Mouse (Mus musculus) gastrocnemius, postnatal 36 days (tissue): ENCODE measurements at regions not wholly inside any gene's neighbourhood (a gene's known extent, or its start where the extent isn't known, plus 50 kb on each side); places are given as distances from the start of the nearest gene placed in this dataset.

Experiments used
- DNase-seq, 2 experiments: peaks; one replicate each; pipeline ENCODE4 v3.0.0; 2022
- intact Hi-C: fragments of 180-260 bp; cut with DNase I; formaldehyde crosslinking; loops from one replicate; pipeline ENCODE4 v1.15.1; 2025

DNA sequence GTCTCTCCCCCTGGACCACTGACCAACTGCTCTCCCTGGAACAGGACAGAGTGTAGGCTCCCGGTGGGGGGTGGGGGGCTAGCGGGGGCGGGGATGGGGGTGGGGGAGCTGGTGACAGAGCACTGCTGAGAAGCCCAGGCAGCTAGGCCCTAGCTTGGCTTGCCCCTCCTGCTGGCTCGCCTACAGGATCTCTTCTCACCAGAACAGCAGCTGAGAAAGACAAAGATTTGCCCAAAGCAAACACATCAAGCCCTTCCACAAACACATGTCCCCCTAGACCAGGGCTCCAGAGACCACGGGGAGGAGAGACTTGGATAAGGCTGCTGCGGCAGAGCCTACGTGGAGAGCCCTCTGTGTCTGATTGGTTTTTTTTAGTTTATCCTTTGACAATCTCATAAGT lies 100.8 kb downstream of the 1700001O22Rik start:
- intact Hi-C loops = no loop called here
- no peak for DNase-seq

DNA sequence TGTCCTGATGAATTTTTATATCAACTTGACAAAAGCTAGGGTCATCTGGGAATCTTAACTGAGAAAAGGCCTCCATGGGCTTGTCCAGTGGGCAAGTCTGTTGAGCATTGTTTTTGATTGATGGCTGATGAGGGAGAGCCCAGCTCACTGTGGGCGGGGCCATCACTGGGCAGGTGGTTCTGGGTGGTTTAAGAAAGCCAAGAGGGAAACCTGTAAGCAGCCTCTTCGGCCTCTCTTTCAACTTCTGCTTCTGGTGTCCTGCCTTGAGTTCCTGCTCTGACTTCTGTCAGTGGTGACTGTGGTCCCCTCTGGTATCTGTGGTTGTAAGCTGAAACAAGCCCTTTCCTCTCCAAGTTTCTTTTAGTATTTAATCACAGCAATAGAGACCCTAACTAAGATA lies 102.6 kb downstream of the 1700001O22Rik start:
- intact Hi-C loops = no loop called here

DNA sequence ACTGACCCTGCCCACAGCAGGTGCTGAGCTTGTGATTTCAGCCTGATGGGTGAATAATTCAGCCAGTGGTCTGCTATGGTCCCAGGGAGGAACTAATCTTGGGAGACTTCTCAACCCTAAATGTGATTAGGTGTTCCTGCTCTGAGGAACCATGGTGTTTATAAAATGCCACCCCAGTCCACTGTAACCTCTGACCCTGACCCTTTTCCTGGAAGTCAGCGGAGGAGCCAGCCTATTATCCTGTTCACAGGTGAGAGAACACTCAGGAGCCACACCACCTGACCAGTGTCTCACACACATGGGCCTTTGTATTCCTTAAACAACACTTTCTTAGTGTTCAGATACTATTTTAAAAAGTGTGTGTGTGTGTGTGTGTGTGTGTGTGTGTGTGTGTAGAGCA lies 103.0 kb downstream of the 1700001O22Rik start:
- intact Hi-C loops = no loop called here
- DNase-seq = no peak

More for the DNA sequence above, 102.6 kb downstream of the 1700001O22Rik start:
- no peak for DNase-seq

DNA sequence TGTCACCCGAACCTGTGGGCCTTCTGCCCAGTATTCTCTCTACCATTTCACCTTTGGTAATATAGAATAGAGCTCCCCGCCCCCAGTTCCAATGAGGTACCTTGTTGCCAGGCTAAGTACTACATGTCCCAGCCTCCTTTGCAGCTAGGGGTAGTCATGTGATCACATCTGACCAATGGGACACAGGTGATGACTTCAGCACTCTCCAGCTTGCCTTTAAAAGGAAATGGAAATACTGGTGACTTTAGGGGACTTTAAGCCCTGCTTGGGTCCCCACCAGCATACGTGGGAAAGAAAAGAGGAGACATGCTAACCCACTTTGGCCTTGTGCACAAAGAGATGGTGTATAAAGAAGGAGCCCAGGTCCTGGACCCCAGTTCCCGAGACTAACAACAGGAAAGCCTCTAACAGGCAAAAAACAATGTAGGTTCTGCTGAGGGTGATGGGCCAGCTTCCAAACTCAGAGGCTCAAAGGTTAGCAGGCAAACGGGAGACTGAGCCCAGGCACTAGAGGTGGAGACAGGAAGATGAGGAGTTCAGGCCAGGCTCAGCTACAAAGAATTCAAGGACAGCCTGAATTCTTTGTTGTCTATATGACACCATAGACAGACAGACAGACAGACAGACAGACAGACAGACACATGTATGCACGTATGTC lies 103.5 kb downstream of the 1700001O22Rik start:
- intact Hi-C loops = no loop called here
- peak in 1 of 2 experiments; percentile 65 for DNase-seq

DNA sequence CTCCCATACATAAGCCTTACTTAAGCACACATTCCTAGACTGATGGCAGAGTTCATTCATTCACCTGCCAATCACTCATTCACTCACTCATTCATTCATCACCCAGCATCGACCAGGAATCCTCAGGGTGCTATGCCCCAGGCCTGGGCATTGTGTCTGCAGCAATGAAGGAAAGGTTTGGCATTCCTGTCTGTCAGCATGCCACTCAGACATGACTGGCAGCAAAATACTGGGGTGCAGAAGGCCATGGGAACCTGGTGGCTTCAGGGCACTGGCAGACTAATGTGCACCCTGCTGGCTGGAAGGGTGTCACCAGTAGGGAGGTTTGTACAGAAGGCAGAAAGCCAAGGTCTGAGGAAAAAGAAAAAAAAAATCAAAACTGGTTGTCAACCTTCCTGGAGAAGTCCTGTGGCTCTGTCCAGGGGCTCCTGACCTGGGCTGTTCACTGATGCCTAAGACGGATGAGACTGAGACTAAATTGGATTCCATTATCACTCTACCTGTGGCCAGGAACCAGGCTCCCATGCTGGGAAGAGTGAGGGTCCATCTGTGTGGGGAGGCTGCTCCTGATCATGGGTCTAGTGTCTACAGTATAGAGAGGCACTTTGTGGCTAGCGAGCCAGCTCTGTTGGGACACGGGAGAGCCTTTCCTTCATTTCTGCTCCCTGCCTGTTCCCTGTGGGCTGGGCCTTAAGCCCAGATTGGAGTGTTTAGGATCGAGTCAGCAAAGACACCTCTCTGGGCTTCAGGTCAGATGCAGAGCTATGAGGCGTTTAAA lies 104.1 kb downstream of the Cstad start:
- intact Hi-C loops = no loop called here
- DNase-seq = no peak

DNA sequence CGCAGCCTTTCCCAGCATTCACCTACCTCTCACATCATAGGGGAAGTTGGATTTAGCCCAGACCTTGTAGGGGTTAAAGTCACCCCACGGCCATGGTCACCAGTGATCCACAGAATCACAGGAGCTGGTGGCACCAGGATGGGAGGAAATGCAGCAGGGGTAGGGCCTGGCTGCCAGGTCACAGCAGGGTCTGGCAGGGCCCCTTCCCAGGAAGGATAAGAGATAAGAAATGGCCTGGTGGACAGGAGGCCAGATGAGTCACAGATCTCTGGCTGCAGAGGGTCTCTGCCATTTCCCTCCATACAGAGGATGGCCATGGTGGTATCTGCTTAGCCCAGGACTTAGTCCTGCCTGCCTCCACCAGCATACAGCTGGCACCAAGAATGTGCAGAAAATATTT lies 103.0 kb downstream of the Cstad start:
- no peak for DNase-seq
- intact Hi-C loops = no loop called here

DNA sequence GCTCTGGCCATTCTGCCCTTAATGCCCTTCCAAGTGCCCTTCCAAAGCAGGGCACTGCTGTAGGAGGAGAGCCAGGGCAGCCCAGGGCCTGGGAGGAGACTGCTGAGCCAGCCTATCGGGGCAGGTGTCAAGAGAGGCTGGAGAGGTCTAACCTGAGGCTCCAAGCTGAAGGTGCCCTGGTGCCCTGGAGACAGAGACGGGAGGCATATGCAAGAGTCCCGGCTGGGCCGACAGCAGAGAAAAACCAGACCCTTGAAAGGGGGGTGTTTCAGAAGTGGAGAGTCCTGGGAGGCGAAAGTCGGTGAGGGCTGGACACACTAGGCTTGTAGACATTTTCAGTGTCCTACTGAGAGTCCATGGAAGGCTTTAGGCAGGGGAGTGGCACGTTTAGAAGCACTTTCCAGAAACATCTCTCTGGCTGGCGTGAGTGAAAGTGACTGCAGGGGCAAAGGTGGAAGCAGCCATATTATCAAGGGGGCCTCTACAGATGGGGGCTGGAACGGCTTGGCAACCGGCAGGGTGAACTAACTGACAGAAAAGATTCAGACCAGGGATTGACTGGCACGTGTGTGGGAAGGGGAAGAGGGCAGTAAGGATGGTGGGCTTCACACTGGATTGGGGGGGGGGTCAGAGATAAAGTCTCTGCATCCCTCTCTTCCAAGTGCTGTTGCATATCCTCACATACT lies 101.1 kb downstream of the Cstad start:
- intact Hi-C loops = no loop called here
- no peak for DNase-seq

DNA sequence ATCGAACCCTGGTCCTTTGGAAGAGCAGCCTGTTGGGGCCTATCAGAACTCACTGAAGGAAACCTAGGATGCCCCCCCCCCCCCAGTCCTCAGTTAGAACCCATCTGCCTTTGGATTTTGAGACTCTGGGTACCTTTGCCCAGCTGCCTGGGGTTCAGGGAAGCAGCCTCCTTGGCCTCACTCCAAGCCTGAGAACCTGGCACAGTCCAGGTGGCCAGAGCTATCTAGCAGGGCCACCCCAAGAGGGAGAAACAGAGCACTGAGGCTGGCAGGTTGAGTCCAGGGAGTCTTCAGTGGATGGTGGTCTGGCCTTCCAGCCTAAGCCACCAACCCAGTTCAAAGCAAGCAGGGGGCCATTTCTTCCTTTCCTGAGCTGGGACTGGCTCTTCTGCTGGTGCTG lies 100.2 kb downstream of the Cstad start:
- intact Hi-C loops = no loop called here
- no peak for DNase-seq

DNA sequence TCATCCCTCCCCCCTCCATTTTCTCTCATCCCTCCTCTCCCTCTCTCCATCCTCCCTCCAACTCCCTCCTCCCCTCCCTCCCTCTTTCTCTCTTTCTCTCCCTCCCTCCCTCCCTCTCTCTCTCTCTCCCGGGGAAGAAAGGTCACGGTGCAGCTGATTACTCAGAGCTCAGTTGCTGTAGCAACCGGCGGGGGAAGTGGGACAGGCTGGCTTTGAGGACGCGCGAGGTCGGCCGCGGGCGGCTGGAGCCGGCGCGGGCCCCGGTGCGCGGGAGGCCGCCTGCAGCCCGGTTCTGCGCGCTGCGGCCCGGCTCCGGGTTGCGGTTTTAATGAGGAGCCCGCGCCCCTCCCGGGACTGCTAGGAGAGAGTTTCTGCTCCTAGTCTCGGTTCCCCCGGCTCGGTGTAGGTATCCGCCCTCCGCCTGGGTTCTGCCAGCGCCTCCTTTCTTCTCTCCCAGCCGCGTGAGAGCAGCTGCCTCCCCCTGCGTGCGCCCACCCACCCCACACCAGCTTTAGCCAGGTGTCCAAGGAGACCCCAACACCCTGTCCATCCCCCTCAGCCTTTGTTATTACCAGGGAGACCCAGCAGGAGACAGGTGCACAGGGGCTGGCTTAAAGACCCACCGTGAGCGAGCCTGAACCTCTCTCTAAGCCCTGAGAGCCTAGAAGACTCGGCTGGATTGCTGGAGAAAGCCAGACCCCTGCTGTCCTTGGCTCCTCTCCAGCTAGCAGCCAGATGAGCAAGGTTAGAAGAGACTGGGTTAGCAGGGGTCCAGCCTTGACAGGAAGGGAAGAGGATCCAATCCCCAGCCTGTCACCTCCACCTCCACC lies 98.6 kb downstream of the Cstad start:
- intact Hi-C loops = no loop called here
- peak; percentile 72 to 77 for DNase-seq

DNA sequence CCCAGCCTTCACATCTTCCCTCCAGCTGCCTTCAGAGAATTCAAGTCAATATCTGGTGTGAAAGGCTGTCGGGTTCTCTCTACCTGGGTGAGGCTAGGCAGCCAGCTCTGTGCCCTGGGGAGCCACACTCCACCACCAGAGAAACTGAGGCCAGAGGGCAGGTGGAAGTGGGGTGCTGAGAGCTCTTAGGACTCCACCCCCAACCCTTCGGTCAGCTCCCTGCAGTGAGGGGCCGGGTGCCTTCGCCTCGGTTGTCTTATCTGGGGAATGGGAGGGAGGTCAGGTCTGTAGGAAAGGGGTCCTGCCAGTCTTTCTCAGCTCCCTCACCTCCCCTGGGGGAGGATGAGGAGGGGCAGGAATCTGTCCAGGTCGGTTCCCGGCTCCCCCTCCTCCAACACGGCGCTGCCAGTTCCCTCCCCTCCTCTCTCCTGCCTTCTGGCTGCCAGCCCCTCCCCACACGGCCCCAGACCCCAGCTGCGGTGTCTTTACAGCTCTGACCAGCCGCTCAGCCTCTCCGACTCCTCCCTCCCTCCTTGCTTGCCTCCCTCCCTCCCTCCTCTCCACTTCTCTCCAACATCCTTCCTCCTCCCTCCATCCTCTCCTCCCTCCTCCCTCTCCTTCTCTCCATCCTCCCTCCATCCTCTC lies 97.8 kb downstream of the Cstad start:
- peak in 1 of 2 experiments; percentile 34 for DNase-seq
- intact Hi-C loops = no loop called here

DNA sequence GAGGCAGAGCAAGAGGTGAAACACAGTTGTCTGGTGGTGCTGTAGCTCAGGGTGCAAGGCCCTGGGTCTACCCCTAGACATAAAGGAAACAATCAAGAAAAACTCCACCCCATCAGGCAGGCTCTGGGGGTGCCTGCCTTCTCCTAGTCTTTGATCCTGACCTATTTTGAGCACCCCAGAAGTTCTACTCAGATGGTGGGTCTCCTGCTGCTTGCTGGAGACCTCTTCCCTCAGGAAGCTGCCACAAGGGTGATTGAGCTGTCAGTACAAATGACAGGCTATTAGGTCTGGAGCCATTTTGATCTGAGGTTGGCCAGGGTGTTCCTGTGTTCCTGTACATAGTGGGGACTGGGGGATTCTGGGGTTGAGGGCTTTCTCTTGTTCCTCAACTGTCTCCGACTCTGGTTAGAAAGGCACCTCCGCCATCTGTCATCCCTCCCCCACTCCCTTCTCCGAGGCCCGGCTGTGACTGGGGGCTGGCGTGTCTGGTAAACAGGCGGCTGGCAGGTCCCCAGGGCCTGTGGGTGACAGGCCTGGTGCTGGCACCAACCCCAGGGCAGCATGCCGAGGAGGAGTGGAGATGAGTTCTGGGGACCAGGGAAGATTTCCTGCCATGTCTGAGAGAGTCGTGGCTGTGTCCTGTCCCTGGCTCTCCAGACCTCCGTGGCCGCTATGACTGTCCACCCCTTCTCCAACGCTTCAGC lies 97.2 kb downstream of the Cstad start:
- intact Hi-C loops = no loop called here
- DNase-seq = peak; percentile 65 to 66

DNA sequence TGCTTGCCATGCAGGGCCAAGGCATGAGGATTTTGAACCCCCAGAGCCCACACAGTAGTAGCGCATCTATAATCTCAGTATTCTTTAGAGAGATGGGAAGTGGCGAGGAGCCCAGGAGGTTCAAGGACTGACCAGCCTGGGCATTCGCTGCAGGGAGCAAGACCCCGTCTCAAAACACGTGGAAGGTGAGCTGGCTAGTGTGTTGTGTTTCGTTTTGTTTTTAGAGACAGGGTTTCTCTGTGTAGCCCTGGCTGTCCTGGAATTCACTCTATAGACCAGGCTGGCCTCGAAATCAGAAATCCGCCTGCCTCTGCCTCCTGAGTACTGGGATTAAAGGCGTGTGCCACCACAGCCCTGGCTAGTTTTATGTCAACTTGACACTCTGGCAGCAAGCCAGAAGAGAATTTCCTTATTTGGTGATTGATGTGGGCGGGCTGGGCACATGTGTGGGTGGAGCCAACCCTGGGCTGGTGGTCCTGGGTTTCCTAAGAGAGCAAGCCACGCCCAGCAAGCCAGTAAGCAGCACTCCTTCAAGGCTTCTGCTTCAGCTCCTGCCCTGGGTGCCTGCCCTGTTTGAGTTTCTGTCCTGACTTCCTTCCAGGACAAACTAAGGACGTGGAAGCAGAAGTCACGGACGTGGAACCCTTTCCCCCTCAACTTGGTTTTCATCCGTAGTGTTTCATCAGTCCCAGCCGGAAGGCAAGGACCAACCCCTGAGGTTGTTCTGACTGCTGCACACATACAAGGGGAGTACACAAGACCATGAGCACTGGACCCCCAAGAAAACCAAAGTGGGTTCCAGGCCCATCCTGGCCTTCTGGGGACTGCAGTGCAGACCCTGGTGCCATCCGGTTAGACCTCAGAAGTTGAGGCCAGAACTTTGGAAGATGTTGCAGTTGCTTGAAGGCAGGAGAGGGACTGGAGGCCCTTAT lies 96.4 kb downstream of the Cstad start:
- intact Hi-C loops = no loop called here
- no peak for DNase-seq

DNA sequence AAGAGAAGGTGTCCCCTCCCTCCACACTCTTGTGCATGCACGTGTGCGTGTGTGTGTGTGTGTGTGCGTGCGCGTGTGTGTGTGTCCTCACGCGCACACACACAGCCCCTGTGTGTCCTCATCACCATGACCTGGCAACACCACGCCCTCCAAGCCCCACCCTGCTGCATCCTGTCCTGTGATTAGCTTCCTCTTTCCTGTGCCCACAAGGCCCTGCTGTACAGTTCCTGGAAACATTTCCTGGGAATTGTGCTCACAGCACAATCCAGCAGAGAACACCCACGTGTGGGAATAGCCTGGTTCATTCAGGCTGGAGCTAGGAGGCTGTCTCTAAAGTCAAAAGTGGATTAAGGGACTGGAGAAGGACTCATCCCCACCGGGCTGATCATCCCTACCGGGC lies 95.5 kb downstream of the Cstad start:
- DNase-seq = peak; percentile 50 to 57
- intact Hi-C loops = no loop called here

DNA sequence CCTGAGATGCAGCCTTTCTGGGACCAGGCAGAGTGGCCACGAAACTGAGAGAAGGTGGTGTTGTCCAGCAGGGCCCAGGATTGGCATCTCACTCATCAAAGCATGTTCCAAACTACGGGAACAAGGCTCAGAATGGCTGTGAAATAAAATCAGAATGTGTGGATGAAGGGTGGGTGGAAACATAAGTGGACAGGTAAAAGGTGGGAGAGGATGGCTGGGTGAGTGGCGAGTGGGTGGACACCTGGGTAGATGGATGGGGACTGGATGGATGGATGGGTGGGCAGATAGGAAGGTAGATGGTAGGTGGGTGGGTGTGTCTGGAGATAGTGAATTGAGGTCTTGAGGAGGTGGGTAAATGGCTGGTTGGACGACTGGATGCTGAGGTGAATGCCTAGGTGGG lies 93.6 kb downstream of the Cstad start:
- intact Hi-C loops = no loop called here
- no peak for DNase-seq

DNA sequence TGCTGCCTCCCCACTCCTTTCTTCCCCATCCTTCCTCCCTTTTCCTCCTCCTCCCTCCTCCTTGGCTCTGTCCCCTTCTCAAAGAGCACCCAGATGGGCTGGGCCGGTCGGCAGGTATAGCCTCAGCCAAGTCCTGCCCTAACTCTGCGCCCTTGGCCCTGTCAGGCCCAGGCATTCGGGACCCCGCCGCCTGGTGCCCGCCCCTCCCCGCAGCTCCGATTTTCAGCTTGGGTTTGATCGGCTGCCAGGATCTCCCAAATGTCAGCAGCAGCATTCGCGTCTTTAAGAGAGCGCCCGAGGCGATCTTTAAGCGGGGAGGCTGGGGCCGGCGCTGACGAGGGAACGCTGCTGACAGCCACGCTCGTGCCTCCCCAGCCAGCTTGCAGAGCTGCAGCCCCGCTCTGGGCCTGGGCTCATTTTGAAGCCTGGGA lies 92.3 kb downstream of the Cstad start:
- intact Hi-C loops = no loop called here
- DNase-seq = peak in 1 of 2 experiments; percentile 32

DNA sequence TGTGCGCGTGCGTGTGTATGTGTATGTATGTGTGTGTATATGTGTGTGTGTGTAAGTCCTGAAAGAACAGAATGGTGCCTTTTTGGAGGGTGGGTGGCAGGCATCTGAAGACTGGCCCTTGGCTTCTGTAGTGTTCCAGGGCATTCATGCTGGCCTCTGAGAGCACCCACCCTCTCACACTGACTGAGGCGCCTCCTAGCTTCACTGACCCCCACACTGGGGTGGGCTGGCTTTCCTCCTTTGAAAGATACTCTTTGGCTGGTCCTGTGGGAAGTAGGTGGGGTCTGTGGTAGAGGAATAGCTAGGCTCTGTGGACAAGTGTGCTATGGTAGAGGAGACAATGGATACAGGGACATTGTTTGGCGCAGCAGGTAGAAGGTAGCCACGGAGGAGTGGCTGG lies 91.5 kb downstream of the Cstad start:
- intact Hi-C loops = no loop called here
- no peak for DNase-seq

DNA sequence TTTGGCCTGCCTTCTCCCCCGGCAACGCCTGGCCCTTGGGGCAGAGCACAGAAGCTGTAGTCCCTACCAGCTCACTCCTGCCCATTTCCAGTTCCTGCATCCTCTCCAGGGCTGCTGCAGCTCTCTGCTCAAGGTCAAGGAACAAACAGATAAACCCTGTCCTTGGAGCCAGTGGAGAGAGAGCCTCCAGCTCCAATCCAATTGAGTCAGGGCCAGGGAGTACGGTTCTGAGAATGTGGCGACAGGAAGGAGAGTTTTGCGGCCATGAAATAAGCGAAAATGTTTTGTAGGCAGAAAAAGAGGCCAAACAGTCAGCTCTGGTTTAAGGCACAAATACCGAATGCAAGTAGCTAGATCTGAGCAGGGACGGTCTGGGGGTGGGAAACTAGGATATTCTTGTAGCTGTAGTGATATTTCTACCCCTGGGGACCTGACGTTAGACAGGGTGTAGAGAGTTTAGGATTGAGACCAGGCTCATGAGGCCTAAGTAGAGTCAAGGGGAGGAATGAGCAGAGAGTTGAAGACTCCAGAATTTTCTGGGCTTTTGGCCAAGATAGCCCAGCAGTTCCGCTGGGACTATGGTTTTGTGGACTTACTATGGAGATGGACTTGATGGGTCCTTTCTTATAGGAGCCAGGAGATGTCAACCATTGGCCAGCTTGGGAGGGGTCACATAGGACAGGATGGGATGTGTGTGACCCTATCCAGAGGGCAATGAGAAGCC lies 90.5 kb downstream of the Cstad start:
- intact Hi-C loops = no loop called here
- DNase-seq = peak; percentile 46 to 56

DNA sequence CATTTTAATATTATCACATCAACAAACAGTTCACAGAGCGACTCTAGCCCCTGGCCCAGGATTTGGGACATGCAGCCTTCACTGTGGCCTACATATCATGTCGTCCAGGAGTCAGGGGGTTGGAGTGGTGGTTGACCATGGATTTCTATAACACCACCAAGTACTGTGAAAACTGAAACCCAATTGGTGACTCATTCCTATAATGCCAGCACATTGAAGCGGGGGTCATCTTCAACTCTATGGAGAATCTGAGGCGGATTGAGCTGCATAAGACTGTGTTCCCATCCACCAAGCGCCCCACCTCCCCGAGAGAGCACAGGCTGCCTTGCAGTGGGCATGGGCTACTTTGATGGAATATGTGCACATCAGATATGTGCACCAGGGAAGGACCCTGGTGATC lies 89.6 kb downstream of the Cstad start:
- intact Hi-C loops = no loop called here
- DNase-seq = no peak
